Mouse (Mus musculus) bone marrow macrophage, adult 2 months (primary cell): ENCODE results near the gene Rassf2.

Experiments
- CTCF ChIP-seq: IDR thresholded peaks from 2 replicates; pipeline ENCODE4 v1.5.1; 2012; ENCODE audit warnings: low read depth, mild to moderate bottlenecking, low read length, moderate library complexity
- POLR2A ChIP-seq: IDR thresholded peaks from 2 replicates; pipeline ENCODE4 v1.6.1; 2012; ENCODE audit warnings: mild to moderate bottlenecking, low read depth, low read length, borderline replicate concordance

DNA sequence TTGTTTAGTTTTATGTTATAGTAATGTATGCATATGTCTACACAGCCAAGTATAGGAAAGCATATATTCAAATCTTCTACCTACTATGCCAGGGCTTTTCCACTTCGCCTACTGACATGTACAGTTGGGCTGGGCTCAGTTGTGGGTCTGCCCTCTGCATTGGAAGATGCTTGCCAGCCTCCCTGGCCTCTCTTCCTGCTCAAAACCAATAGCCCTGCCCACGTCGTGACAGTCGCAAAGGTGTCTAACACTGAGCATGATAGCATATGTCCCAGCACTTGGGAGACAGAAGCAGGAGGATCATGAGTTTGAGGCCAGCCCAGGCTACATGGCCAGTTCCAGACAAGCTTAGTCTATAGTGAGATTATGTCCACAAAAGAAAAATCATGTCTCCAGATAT lies 16.9 kb downstream of the Rassf2 start:
- TF ChIP-seq CTCF (no peak), POLR2A (no peak)
